Mouse (Mus musculus): ENCODE data around the gene Guca1a. TPM values are rescaled to one million over a fixed set of nuclear protein-coding genes. Genes with fewer than 3 reads are reported as not detected.

The Guca1a gene
- total RNA-seq, 2 experiments from 2014 or later = 5.3 to 6.7 TPM

DNA sequence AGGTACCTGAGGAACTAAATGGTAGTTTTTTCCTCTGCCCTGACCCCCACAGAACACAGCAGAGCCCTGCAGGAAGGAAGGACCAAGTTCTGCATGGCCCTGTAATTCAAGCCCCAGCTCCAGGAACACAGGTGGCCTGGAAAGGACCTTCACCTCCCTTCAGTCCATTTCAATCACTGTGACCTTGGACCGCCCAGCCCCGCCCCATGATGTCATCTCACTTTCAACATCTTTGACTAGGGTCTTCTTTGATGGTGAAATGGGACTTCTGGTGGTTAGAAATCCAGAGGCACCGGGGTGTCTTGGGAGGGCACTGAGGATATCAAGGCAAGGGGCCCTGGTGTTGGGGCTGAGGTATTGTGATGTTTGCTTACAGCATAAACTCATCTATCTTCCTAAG, 21.2 kb upstream of the Guca1a start:
- no peak for ATAC-seq (replicated peaks; ENCODE audit: poor library complexity, severe bottlenecking)

DNA sequence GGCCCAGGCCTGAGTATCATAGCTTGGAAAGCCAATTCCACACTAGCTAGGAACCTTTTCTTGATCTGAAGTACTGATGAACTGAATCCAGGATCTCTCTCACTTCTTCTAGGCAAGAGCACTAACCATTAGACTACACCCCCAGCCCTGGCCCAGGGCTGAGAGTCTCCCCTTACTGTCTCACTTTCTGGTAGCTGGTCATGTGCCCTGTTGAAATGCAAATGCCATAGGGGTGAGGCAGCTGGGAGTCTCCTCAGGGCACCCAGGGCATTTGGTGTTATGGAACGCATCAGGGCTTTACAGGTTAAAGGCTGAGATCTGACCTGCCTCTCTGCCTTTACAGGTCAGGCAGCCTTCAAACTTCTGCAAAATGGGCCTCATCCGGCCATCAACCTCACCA, 19.8 kb upstream of the Guca1a start:
- ATAC-seq (replicated peaks; ENCODE audit: poor library complexity, severe bottlenecking) = no peak

DNA sequence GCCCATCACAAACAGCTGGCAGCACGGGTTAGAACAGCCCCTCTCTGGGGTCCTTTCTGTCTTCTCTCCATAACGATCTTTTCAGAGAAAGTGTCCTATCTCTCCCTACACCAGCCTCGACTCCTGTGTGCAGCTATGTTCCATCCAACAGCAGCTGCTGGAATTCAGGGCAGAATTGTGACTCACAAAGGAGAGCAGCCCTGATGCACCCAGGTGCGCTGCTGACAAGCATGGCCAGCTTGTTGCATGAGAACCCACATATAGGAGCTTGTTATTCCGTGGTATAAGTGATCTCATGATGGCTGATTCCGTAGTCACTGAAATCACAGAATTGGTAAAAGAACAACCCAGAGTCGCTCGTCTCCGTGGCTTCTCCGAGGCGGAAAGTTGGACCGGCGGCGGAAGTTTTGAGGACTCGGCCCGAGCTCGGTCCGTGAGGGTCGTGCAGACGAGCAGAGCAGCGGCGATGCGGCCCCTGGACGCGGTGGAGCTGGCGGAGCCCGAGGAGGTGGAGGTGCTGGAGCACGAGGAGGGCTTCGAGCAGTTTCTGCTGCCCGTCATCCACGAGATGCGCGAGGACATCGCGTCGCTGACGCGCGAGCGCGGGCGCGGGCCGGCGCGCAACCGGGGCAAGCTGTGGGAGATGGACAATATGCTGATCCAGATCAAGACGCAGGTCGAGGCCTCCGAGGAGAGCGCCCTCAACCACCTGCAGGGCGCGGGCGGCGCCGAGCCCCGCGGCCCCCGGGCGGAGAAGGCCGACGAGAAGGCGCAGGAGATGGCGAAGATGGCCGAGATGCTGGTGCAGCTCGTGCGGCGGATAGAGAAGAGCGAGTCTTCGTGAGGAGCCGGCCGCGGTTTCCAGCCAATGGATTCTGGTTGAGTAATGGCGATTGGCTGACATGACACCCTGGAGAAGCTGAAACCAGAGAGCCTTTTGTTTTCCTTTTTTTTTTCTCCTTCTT, 9.8 kb upstream of the Guca1a start:
- peak; percentile 39 for ATAC-seq (replicated peaks; ENCODE audit: poor library complexity, severe bottlenecking)

DNA sequence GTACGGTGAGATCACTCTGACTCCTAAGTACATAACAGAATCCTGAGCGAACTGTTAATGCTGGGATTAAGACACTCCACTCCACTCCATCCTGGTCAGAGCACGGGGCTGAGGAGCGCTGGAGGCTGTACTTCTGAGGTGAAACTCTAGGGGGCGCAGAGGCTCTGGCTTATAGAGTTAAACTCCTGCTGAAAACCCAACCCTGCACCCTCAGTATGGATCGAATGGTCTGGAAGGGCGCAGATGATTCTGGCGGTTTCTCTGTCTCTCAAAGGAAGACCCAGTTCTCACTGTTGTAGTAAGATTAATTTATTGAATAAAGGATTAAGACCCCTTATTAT, 8.1 kb upstream of the Guca1a start:
- peak; percentile 74 for ATAC-seq (replicated peaks; ENCODE audit: poor library complexity, severe bottlenecking)

DNA sequence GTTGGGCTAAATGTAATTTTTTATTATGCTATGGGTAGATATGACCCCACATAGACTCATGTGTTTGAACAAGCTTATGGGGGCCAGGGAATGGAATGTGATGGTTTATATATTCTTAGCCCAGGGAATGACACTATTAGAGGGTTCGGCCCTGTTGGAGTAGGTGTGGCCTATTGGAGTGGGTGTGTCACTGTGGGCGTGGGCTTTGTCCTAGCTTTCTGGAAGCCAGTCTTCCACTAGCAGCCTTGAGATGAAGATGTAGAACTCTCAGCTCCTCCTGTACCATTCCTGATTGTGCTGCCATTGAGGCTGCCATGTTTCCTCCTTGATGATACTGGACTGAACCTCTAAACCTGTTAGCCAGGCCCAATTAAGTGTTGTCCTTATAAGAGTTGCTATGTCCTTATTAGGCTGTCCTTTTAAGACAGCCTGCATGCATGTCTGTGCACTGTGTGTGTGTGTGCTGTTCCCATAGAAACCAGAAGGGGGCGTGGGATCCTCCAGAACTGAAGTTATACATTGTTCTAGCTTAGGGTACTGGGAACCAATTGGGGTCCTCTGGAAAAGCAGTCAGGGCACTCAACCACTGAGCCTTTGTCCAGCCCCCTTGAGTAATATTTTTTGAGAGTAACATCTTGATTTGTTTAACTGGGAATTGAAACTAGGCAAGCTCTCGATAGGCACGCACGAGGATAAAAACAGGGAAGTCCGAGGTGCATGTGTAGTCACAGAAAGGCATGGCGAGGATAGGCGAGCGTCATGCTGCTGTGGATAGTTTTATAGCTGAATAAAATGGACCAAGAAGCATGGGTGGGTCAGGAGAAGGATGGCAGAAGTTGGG, 7.6 kb upstream of the Guca1a start:
- ATAC-seq (replicated peaks; ENCODE audit: poor library complexity, severe bottlenecking) = peak; percentile 70

DNA sequence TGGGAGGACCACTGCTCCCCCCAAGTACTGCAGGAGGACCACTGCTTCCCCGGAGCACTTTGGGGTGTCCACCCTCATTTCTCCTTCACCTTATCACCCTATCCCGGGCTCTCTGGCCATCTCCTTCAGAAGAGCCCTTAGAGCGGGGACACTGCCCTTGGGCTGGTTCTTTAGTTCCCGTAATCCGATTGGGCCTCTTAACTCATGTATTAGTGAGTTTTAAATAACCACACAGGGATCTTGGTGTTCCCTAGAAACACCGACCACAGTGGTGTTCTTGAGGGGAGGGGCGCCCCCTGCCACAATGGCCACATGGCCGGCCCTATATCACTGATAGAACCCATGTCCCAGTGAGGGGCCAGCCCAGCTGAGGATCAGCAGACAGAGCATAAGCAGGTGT, 1.3 kb downstream of the Guca1a start:
- no peak for ATAC-seq (replicated peaks; ENCODE audit: poor library complexity, severe bottlenecking)

DNA sequence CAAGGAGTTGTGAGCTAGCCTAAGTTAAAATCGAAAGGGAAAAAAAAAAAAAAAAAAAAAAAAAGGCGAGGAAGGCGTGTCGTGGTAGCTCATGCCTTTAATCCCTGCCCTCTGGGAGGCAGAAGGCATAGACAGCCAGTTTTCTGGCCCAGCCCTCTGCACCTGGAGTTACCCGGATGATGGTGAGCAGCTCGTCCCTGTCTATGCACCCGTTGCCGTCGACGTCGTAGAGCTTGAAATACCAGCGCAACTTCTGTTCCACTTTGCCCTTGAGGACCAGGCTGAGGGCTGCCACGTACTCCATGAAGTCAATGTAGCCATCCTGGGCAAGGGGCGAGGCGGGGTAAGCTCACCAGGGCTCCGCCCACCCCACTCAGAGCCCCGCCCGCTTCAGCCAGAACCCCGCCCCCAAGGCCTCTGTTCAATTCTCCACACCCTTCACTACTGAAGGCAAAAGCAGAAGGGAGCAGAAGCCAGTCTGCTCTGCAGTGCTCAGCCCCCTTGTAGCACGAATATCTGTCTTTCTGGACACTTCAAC, 4.9 kb downstream of the Guca1a start:
- peak; percentile 91 for ATAC-seq (replicated peaks; ENCODE audit: poor library complexity, severe bottlenecking)

DNA sequence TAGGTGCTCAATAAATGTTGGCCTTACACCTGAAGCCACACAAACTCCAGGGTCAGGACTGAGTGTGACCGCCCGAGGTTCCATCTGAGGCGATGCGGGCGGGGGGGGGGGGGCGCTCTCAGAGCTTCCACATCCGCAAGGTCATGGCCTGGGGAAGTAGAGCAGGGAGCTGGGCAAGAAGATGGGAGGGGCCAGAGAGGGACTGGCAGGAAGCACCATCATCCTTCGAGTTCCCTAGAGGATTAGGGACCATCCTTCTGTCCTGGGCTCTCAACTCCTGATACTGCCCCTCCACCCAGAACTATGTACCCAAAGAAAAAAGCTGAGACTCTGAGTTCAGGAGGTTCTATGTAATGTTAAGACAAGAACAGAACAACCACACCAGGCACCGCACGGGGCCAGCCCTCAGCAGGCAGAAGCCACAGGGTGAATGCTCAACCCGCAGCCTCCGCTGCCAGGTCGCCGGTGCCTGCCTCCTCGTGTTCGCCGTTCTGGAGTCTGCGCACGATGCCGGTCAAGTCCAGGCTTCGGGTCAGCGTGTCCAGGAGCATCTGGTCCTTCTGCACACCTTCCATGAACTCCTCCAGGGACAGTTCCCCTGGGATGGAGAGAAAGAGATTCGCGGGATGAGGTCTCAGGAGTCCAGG, 6.0 kb downstream of the Guca1a start:
- ATAC-seq (replicated peaks; ENCODE audit: poor library complexity, severe bottlenecking) = peak; percentile 65

DNA sequence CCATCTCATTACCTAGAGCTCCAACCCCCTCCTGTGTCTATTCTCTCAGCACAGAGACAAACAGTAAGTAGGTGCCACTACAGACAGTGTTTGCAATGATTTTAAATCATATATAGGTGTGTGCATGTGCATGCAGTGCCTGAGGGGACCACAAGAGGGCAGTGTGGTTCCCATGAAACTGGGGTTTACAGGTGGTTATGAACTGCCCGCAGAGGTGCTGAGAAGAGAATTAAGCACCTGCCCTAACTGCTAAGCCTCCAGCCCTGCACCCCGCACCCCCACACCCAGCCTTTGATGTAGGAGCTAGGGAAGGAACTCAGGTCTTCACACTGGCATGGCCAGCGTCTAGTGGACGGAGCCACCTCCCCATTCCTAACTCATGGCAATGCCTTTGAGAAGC, 13.7 kb downstream of the Guca1a start:
- ATAC-seq (replicated peaks; ENCODE audit: poor library complexity, severe bottlenecking) = peak; percentile 60

DNA sequence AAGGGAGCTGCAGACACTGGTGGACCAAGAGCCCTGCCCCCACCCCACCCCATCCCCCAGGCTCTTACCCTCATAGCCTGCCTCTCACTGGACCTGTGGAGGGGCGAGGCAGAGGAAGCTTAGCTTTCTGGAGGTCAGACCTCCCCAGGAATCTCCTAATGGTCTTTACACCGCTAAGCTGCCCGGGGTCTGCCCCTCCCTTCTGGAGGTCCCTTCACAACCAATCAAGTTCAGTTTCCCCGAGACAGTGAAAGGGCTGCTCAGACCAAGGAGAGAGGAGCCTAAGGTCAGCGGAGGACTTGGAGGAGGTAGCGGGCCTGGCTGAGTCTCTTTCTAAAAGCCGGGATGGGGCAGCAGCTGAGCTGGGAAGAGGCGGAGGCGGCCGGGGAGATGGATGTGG, 15.2 kb downstream of the Guca1a start, which contains the start of gene Guca1b:
Gene Guca1b, plus strand, starts transcription at position 249 of the 400 bp plus-strand sequence.
- ATAC-seq (replicated peaks; ENCODE audit: poor library complexity, severe bottlenecking) = no peak

DNA sequence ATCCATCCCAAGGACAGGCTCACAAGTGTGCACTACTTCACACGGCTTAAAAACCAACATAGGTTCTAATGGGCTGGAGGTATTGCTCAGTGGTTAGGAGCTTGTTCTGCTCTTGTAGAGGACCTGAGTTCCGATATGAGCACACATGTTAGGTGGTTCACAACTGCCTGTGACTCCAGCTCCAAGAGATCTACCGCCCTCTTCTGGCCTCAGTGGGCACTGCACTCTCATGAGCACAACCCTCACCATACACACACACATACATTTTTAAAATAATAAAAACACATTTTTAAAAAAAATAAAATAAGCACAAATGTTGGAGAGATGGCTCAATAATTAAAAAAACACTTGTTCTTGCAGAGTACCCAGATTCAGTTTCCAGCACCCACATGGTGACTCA, 16.3 kb downstream of the Guca1a start:
- ATAC-seq (replicated peaks; ENCODE audit: poor library complexity, severe bottlenecking) = no peak

DNA sequence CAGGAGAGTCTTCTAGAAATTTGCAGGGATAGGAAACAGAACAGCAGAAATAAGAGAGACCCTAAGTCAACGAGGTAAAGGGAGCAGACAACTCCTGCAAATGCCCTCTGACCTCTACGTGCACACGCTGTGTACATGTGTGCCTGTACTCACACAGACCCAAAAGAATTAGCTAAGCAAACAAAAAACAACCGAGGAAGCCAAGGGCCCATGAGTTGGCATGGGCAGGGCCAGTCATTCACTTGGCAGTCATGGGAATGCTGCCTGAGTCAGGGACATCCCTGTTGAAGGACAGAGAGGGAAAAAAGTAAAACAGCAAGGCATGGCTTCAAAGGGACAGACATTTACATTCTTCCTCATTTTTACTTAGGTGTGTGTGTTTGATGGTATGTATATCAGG, 17.1 kb downstream of the Guca1a start:
- no peak for ATAC-seq (replicated peaks; ENCODE audit: poor library complexity, severe bottlenecking)

DNA sequence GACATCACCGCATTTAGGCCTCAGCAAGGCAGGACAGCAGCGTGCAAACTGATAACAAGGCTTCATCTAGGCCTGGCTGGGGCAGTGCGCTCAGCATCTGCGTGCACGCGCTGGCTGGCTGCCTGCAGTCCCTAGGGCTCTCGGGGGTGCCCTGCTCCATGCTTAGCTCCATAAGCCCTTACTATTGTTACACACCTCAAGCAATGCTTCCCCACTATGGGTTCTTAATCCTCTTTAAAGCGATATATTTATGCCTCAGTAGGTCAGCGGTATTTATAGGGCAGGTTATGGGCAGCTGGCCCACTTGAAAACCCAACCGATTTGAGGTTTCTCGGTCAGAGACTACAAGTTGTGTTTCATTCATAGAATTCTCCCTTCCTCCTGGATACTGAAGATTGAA, 18.5 kb downstream of the Guca1a start:
- no peak for ATAC-seq (replicated peaks; ENCODE audit: poor library complexity, severe bottlenecking)

DNA sequence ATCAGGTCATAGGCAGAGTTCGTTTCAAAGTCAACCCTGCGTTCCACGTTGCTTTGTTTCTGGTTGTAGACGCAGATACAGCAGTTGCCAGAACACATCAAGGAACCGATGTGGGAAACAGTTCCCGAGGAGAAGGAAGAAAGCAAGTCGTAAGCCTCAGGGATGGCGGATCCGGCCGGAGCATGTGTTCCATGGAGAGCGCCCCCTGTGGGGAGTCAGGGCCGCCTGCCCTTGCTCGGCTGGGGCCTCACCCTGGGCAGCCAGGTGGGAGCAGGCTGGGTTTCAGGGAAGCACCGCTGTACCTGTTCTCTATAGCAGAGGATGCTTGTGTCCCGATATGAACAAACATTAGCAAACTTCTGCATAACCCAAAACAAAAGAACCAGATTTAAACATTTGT, 22.3 kb downstream of the Guca1a start:
- no peak for ATAC-seq (replicated peaks; ENCODE audit: poor library complexity, severe bottlenecking)

DNA sequence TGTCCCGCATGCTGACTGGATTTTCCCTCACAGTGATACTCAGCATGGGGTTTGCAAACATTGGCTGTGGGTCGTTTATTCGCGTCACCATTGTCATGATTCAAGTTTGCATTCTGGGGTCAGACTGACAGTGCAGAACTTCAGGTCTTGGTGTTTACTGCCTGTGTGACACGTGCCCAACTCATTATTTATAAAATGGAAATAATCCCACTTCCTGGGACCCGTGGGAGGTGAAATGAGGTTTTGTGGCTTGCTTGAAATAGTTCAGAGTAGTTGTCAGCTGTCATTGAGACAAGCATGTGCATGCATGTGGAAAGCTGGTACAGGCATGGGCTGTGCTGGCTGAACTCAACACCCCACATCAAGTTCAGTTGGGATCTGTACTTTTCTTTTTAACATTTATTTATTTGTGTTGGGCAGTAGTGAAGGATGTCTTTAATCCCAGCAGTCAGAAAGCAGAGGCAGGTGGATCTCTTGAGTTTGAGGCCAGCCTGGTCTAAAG, 23.6 kb downstream of the Guca1a start:
- ATAC-seq (replicated peaks; ENCODE audit: poor library complexity, severe bottlenecking) = no peak

DNA sequence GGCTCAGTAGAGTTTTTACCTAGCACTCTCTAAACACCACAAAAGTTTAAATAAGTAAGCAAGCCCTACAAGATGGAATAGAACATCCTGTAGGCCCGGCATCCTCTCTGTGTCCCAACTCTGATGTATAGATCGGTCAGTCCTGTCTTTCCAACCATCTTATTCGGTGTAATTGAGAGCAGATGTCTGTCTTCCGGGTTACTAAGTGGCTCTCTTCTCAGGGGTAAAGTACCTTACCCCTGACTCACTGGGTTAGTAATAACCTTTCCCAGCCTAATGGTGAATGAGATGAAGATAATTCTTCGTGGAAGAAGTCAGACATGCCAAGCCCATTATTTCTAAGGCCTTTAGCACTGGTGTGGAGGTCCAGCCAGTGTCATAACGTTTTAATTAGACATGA, 26.4 kb downstream of the Guca1a start:
- ATAC-seq (replicated peaks; ENCODE audit: poor library complexity, severe bottlenecking) = no peak

DNA sequence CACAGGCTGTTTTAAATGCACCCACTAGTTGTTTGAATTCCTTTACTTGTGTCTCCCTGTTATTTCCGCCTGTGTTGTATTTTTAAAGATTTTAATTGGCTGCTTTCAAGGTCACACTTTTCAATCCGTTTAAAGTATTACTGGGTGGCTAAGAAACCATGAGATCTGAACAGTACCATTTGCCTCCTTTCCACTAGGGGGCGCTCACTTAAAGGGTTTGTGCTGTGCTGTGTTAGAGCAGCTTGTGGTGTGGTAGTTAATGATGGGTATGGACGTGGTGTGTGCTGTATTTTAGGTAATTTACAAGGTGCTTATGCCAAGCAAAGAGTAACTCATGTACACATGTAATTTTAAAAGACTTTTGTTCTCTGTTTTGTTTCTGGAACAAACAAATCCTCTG, 28.9 kb downstream of the Guca1a start:
- peak; percentile 56 for ATAC-seq (replicated peaks; ENCODE audit: poor library complexity, severe bottlenecking)

DNA sequence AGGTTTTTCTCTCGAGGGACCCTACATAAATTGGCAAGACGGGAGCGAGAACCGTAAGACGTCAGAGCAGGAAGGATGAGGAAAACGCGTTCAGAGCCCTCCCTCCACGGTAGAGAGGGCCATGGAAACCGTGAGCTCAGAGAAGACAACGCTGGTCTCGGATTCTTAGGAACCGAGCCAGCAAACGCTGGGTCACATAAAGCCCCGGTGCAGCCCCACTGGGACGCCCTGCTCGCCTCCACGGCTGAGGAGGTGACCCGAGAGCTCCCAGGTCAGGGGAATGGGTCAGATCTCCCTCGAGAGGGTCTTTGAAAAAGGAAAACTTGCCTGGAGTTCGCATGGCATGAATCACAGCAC, 31.3 kb downstream of the Guca1a start:
- peak; percentile 74 for ATAC-seq (replicated peaks; ENCODE audit: poor library complexity, severe bottlenecking)

DNA sequence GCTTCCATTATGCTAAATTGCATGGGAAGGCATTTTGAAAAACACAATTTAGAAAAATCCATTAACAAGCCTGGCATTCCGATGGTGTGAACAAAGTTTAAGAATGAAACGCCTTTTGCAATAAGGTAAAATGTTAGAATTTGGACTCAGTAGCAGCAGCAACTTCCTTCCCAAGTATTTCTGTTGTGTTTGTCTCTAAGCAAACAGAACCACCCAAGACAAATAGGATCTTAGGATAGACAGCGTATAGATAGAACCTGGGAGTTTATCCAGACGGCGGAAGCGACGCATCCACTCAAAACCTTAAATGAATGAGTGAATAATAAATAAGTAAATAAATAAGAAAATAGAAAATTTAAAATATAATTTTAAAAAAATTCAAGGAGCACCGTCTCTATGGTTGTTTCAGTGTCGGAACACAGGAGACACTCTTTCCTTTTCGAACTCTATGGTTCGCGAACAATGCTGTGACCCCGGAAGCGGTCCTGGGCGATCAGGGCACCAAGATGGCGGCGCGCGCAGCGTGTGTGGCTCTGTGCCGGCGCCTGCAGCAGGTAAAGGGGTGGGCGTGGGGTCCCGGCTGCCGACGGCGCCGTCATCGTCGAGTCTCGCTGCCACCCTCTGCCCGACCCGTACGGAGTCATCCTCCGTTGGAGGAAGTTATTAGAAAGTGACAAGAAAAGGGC, 31.8 kb downstream of the Guca1a start, which contains the start of gene Mrps10:
Gene Mrps10, plus strand, starts transcription at position 487 of the 686 bp plus-strand sequence.
- peak; percentile 96 for ATAC-seq (replicated peaks; ENCODE audit: poor library complexity, severe bottlenecking)

DNA sequence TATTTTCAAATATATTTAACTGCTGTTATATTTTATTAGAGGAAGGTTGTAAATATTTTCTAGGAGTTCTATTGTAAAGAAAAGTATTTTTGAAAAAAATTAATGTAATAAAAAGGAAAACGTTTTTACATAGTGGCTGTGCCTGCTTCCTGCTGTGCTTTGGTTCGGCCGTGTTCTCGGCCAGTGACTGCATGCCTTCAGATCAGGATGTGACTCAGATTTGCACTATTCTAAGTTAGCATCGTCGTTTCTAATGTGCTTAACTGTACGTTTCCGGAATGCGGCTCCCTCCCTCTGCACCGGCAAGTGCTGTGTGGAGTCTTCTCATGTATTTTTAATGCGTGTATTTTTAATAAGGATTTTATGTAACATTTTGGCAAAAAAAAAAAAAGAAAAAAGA, 39.0 kb downstream of the Guca1a start:
- no peak for ATAC-seq (replicated peaks; ENCODE audit: poor library complexity, severe bottlenecking)

All from granulocyte monocyte progenitor cell, adult 5-6 weeks (primary cell).